Mouse (Mus musculus) stomach, postnatal 0 days (tissue): Measurements from ENCODE around the gene Sumf1.

ENCODE experiments used
- CTCF ChIP-seq: IDR thresholded peaks from 2 replicates; pipeline ENCODE4 v1.5.1; 2016; ENCODE audit warnings: antibody characterized with exemption, low read depth, mild to moderate bottlenecking, moderate library complexity
- EP300 ChIP-seq: optimal IDR thresholded peaks from 2 replicates; pipeline ENCODE3; 2016; ENCODE audit warnings: antibody characterized with exemption

DNA sequence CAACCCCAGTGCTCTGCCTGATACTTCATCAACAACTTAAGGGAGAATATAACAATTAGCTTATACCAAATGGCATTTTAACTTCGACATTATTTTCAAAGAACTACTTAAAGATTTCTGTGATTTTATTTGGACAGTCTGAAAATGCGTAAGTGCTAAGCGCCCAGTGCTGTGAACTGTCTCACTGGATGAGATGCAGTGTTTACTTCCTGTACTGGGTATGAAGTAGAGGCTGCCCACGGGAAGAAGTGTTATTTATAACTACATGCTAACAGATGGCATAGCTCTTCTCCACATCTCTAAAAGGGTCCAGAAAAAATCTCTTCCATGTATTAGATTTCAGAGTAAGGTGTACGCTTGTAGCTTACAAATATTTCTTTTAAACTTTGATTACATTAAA is 54.7 kb downstream of the Sumf1 start:
- TF ChIP-seq EP300: no peak
- no peak for TF ChIP-seq CTCF
